Mouse (Mus musculus) MEL-GATA-1-ER (cell line): ENCODE data around the gene Il12rb1.
A peak's percentile ranks its signal among the peaks of the same experiment; 100 is the strongest.

Experiments
- DNase-seq: peaks from one replicate; pipeline ENCODE4 v3.0.0-alpha.2; 2012; ENCODE audit warnings: low read depth; ENCODE audit errors: extremely low read depth

Gene Il12rb1

DNA sequence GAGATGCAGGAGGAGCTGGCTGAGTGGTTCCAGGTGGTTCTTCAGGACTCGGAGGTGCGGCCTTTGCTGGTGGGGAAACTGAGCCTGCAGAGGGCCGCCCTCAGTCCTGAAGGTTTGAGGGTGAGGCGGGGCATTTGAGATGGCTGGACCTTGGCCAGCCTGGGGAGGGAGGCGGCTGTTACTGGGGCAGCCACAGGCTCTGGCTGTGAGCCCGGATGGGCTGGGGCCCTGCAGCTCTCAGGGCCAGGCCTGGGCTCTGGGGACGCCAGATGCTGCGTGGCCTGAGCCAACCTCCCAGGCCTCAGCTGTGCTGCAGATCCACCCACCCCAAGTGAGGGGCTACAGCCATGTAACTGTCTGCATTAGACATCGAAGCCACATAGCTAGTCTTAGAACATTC is 34.4 kb upstream of the Il12rb1 start:
- no peak for DNase-seq

- DNase-seq, result no peak
These were observed 33.5 kb upstream of the Il12rb1 start for GRCm38 (mm10) chr8:70774740-70775139.

GRCm38 (mm10) chr8:70775227-70775626 is 33.0 kb upstream of the Il12rb1 start:
- no peak for DNase-seq

DNA sequence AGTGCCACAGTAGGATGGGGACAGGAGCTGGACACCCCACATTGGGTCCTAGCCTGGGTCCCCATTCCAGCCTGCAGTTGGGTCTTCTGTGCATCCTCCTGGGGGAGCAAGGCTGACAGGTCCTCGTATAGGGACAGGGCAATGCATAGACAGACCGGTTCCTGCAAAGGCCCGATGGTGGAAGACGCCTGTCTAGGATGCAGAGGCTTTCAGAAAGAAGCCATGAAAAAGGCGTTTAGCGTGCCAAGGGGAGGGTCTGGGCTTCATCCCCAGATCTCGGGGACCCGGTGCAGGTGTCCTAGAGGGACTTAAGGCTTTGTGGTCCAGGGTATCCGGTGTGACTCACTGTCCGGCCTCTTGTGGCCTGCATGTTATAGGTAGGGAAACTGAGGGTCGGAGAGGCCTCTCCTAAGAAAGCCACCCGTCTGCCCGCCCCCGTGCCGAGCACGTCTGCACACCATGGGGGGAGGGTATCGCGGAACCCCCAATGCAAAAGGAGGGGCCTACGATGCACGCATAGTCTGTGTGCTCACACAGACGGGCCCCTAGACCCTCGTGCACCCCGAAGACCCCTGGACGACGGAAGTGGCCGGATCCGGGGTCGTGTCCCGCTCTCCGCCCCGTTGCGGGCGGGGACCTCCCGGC is 32.3 kb upstream of the Il12rb1 start:
- DNase-seq, result no peak

GRCm38 (mm10) chr8:70776496-70777444 is 31.5 kb upstream of the Il12rb1 start, which contains the start of gene Pik3r2:
Gene Pik3r2 (minus strand): TSS chr8:70776713.
- DNase-seq, result peak; percentile 91

GRCm38 (mm10) chr8:70780093-70780492 is 28.2 kb upstream of the Il12rb1 start:
- no peak for DNase-seq

GRCm38 (mm10) chr8:70786291-70787050 is 21.8 kb upstream of the Il12rb1 start:
- DNase-seq, result no peak

- DNase-seq, result no peak
These were observed 21.2 kb upstream of the Il12rb1 start for GRCm38 (mm10) chr8:70787051-70787445.

DNA sequence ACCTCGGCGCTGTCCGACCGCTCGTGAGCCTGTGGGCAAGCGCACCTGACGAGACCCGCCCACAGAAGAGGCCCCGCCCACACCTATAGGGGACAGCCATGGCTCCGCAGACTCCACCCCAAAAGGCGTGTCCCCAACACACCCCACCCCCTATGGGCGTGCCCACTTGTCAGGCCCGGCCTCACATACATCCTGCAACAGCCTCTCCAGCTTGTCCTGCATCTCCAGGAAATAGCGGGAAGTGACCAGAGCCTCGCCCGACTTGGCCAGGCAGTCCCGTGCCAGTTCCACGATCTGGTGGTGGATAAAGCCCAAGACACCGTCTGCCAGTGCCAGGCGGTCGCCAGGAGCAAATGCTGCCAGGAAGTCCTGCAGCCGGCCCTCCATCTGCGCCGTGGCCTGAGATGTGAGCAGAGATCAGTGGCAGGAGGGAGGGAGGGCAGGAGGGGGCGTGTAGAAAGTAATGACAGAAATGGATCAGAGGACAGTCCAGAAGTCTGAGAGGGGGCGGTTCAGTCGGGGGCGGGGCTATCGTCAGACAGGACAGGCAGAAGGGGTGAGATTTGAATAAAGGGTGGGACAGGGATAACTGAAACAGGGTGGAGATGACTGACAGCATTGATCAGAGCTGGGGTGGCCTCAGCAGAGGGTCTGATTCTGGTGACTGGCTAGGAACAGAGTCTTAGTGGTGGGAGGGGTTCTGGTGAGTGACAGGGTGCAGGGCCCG is 20.1 kb upstream of the Il12rb1 start:
- no peak for DNase-seq

- DNase-seq, result no peak
These were observed 19.2 kb upstream of the Il12rb1 start for GRCm38 (mm10) chr8:70789046-70789445.

GRCm38 (mm10) chr8:70790846-70791245 is 17.4 kb upstream of the Il12rb1 start:
- no peak for DNase-seq

- peak; percentile 80 for DNase-seq
These were observed 17.0 kb upstream of the Il12rb1 start for GRCm38 (mm10) chr8:70791294-70791701.

DNA sequence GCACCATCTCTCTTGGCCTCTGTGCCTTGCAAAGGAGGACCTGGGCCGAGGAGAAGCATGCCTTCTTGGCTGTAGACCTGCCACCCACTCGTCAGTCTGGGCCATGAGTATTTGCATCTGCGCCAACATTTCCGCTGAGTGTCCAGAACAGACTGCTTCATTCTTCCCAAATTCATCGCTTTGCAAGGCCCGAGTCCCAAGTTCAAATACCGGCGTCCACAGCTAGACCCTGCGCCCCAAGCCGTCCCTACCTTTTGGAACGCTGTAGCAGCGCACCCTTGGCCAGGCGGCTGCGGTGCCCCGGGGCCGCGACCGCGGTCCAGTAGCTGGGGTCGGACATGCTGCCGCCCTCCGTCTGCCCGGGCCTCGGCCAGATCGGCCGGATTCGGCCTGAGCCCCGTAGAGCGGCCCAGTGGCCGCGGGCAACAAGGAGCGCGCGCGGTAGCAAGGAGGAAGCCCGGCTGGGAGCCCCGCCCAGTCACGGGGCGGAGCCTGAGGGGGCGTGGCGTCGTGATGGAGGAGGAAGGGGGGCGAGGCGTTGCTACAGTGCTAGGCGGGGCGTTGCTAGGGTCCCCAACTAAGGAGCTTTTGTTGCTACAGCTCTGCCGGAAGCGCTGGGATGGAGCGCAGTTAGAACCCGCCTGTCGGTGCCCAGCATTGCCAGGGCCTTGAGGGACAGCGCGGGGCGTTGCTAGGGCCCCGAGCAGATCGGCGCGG is 16.1 kb upstream of the Il12rb1 start:
- peak; percentile 87 for DNase-seq

- no peak for DNase-seq
These were observed 15.5 kb upstream of the Il12rb1 start for GRCm38 (mm10) chr8:70792700-70793099.

DNA sequence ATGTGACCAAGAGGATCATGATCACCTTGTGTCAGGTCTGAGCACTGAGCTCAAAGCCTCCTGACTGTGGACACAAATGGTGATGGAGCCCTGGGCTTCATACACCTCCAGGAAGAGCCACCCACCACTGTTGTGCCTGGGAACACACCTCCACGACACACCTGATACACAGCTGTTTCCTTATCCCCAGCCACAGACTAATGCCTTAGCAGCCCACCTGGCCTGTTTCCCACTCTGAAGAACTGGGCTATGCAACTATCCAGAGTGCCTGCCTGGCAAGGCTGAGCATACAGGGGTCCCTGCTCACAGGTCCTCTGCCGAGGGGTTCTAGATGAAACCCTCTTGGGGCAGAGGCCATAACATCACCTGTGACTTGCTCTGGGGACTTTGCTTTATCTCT is 14.0 kb upstream of the Il12rb1 start:
- no peak for DNase-seq

DNA sequence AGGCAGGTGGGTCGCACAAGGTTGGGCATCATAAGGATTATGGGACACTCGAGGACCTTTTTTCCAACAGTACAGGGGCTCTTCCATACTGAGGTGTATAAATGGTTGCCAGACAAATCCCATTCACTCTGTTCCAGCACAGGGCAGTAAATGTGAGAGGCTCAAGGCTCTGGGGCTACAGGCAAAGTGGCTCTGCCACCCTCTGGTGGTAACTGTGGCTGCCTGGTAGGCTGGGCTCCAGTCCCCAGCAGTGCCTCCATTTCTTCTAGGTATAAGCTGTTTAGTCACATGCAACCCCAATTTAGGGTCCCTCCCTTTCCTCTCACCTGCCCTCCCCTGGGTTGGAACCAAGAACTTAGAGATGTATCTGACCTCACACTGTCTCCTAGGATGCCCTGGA is 12.9 kb upstream of the Il12rb1 start:
- DNase-seq, result no peak

DNA sequence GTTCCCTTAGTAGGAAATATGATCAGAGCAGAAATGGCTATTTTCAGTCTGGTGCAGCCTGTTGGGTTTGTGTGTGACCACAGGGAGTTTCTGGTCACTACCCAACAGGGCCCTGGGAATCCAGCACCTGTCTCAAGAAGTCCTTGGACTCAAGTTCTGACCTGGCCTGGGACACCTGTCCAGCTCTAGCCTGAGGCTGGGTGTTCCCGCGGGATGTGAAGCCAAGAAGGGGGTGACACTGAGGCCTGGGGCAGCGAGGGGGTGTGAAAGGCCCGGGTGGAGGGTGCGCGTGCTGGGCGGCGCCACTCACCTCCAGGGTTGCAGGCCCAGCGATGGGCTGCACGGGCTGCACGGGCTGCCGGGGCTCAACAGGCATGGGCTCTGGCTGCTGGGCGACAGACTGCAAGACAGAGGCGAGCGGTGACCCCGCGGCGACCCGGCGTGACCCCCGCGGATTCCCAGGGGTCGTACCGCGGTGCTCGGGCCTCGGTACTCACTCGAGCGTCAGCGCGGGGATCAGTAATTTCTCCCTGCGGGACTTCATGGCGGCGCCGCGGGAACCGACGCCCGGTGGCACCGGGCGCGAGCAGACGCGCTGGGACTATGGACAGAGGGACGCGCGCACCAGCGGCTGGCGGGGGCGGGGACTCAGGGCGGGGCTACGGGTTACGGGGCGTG is 11.7 kb upstream of the Il12rb1 start:
- no peak for DNase-seq

DNA sequence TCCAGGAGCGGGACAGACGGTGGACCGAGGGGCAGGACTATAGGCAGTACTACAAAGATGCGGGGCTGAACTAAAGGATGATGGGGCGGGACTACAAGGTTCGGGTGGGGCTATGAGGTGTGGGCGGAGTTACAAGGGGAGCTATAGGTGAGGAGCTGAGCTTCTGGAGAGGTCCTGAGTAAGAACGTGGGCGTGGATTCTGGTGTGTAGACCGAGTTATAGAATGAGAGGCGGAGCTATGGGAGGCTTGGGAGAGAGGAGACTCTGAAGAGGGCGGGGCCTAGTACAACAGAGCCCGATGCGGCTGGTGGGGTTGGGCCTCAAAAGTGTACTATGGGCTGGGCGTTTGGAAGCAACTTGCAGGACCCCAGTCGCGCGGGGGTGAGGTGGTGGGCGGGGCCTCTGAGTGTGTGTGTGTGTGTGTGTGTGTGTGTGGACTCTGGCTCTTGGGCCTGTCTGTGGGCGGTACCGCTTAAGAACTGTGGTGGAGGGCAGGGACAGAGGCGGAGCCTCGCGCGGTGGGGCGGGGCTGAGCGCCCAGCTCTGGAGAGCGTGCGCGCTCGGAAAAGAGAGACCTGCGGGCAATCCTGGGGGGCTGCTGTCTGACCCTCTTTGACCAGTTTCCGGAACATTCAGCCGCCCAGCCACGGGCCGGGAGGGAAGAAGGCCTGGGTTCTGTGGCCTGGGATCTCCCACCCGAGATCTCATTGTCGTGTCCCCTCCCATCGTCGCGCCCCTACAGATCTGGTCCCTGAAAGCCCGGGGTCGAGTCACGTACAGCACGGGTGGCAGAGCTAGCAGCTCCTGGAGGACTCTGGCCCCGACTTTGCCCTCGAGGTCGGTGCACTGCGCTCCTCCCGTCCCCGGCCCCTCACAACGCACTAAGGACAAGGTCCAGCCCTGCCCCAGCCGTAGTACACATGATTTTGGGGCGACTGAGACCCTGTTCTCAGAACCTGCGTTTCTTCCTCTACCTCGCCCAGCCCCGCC is 10.9 kb upstream of the Il12rb1 start:
- DNase-seq, result peak; percentile 94

DNA sequence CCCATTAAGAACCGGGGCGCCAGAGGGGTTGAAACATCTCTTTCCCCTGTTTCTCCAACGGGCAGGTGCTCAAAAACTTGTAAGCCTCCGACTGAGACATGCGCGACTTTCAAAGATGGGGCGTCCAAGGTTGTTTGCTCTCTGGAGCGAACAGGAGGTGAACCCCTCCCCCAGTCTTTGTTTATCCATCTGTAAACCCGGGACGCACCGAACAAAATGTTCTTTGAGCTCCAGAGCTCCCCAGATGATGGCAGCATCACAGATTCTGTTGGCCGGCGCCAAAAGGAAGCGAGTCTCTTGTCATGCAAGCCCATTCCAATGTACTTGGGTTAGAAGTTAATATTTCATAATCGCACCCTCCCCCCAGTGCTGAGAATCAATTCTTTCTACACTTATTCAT is 10.0 kb upstream of the Il12rb1 start:
- no peak for DNase-seq
